Mouse (Mus musculus): Measurements from ENCODE around the gene Gata2. TPM values are rescaled to one million over a fixed set of nuclear protein-coding genes. Genes with fewer than 3 reads are reported as not detected.

The Gata2 gene
- total RNA-seq, 2 experiments from 2014 or later, result 15.2 to 16.8 TPM

Other genes with a start within 250 kb of the Gata2 start
- 10 to 100 TPM; 36.2 to 37.3 TPM for gene H1fx, start 212.3 kb upstream of the Gata2 start, total RNA-seq (2021)
- 100 to 1,000 TPM; 246 to 271 TPM for gene Rab7, start 148.6 kb upstream of the Gata2 start, total RNA-seq (2021)
- 100 to 1,000 TPM; 128 to 130 TPM for gene Rpn1, start 109.4 kb upstream of the Gata2 start, total RNA-seq (2021)
- gene Dnajb8, start 28.4 kb downstream of the Gata2 start, total RNA-seq (2021), result not detected

All from heart, postnatal 4 days (tissue).